Mouse (Mus musculus) layer of hippocampus, postnatal 25 days (tissue): ENCODE results near the gene Pspn. TPM values are rescaled to one million over a fixed set of nuclear protein-coding genes. Genes with fewer than 3 reads are reported as not detected.
A peak's percentile ranks its signal among the peaks of the same experiment; 100 is the strongest.

Experiments
- DNase-seq, 2 experiments: peaks; one replicate each; pipeline ENCODE4 v3.0.0; 2022; ENCODE audit warnings: mixed read lengths in 2 of 2, low spot score in 1 of 2; ENCODE audit errors: extremely low spot score in 1 of 2
- total RNA-seq, 2 experiments: library from RNA; stranded (reverse); gene quantifications; 2 replicates each; pipeline ENCODE4 v1.2.3; 2021

The Pspn gene
- total RNA-seq, 2 experiments from 2014 or later, result not detected

DNA sequence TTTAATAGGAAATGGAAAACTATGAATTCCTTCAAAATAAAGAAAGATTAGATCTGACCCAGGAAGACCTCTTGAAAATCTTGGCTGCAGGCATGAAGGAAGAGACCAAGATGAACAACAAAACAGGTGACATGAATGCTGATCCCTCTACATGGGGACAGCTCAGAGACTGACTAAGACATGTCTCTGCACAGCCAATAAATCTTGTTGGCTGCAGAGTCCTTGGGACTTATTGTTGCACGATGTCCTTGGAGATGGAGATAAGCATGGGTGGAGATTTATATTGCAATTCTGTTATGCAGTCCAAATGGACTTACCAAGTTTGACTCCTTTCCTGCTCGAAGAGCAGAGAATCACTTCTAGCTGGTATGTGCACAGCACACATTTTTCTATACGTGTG, 30.5 kb downstream of the Pspn start:
- DNase-seq, result no peak

DNA sequence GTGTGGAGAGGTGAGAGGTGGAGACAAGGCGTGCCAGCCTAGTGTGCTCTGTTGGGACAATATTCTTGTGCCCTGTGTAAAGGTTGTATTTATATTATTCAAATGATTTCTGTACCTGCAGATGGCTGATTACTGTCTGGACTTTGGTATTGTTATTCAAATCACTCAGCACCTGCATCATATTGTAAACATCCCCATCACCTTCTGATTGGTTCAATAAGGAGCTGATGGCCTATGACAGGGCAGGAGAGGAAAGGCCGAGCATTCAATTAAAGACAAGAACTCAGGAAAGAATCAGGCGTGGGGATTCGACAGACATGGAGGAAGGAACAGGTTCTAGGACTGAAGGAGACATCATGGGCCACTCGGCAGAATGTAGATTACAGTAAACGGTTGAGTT, 36.2 kb downstream of the Pspn start:
- no peak for DNase-seq

- no peak for DNase-seq
Observed at GRCm38 (mm10) chr17:56962642-56963405, 37.0 kb downstream of the Pspn start.

- DNase-seq, result no peak
Observed at GRCm38 (mm10) chr17:56961880-56962279, 37.9 kb downstream of the Pspn start.

DNA sequence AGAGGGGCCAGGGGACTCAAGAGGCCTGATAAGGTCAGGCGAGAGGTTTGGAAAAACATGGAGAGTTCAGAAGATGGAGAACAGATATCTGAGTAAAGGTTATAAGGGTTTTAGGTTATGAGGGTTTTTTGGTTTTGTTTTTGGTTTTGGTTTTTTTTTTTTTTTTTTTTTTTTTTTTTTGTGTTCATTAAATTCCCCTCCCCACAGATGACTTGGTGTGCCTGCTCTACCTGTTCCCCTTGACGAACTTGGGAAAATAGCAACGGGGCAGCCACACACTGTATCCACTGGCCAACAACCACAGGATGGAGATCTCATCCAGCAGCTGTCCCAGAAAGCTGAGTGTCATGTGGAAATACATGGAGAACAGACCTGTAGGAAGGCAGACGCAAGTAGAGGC, 41.2 kb downstream of the Pspn start:
- DNase-seq, result no peak

DNA sequence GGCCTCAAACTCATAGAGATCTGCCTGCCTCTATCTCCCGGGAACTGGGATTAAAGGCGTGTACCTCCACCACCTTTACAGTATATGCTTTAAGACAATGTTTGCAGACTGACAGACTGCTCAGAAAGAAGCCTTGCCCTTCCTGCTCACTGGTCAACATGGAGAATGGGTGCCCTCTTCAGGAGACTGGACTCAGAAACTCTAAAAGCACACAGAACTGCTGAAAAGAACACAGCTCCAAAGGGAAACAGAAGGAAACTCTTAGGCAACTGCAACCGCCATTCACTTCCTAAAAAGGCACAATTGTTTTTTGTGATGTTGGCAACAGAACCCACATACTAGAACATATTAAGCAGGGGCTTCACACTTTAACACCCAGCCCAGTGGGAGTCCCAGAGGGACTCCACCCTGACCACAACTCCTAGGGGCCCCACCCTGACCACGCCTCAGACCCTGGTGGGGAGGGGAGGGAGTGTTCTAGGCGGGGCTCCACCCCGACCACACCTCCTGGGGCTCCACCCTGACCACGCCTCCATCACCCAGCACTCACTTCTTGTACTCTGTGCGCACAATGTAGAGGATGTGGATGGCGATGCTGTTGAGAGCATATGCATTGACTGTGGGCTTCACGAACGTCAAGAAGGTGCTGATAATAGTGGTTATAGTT, 41.9 kb downstream of the Pspn start:
- no peak for DNase-seq

GRCm38 (mm10) chr17:56954871-56955270, 44.9 kb downstream of the Pspn start:
- DNase-seq, result no peak

GRCm38 (mm10) chr17:56952639-56953038, 47.2 kb downstream of the Pspn start:
- DNase-seq, result no peak

- DNase-seq, result peak in 1 of 2 experiments; percentile 60
Observed at GRCm38 (mm10) chr17:56950915-56951314, 48.9 kb downstream of the Pspn start.

Other genes starting within 250 kb of the Pspn start
- gene Nrtn, start 242.5 kb downstream of the Pspn start, total RNA-seq, result 1 to 10 TPM; 2.7 to 3.6 TPM
- 10 to 100 TPM; 61.1 to 73.0 TPM for gene Dus3l, start 235.3 kb downstream of the Pspn start, total RNA-seq
- 1 to 10 TPM in 1 of 2 experiments, under 1 TPM in 1; 0.89 to 1.6 TPM for gene Prr22, start 229.8 kb downstream of the Pspn start, total RNA-seq
- gene Rfx2, start 169.0 kb downstream of the Pspn start, total RNA-seq, result 1 to 10 TPM; 3.8 to 4.4 TPM
- gene Acsbg2, start 125.6 kb downstream of the Pspn start, total RNA-seq, result not detected
- gene 1700061G19Rik, start 124.5 kb downstream of the Pspn start, total RNA-seq, result under 1 TPM; 0.10 to 0.14 TPM
- 10 to 100 TPM; 66.7 to 79.9 TPM for gene Mllt1, start 64.6 kb downstream of the Pspn start, total RNA-seq
- gene Acer1, start 17.9 kb downstream of the Pspn start, total RNA-seq, result not detected
- 10 to 100 TPM; 57.8 to 68.3 TPM for gene Clpp, start 9.7 kb downstream of the Pspn start, total RNA-seq
- 10 to 100 TPM; 22.8 to 24.1 TPM for gene Alkbh7, start 2.7 kb downstream of the Pspn start, total RNA-seq
- gene Gtf2f1, start 11.3 kb upstream of the Pspn start, total RNA-seq, result 10 to 100 TPM; 59.7 to 60.1 TPM
- gene Gm17949, start 11.5 kb upstream of the Pspn start, total RNA-seq, result not detected
- 100 to 1,000 TPM; 113 to 117 TPM for gene Khsrp, start 31.5 kb upstream of the Pspn start, total RNA-seq
- under 1 TPM in 1 of 2 experiments, not detected in 1; 0.22 TPM for gene Slc25a41, start 41.6 kb upstream of the Pspn start, total RNA-seq
- gene Crb3, start 59.1 kb upstream of the Pspn start, total RNA-seq, result under 1 TPM in 1 of 2 experiments, not detected in 1; 0.99 TPM
- gene Slc25a23, start 59.8 kb upstream of the Pspn start, total RNA-seq, result 100 to 1,000 TPM; 351 to 373 TPM
- gene Dennd1c, start 78.5 kb upstream of the Pspn start, total RNA-seq, result 1 to 10 TPM in 1 of 2 experiments, under 1 TPM in 1; 0.47 to 2.0 TPM
- 100 to 1,000 TPM; 633 to 647 TPM for gene Tubb4a, start 87.8 kb upstream of the Pspn start, total RNA-seq
- gene Tnfsf9, start 105.3 kb upstream of the Pspn start, total RNA-seq, result under 1 TPM; 0.54 to 0.85 TPM
- under 1 TPM in 1 of 2 experiments, not detected in 1; 0.61 TPM for gene Cd70, start 149.8 kb upstream of the Pspn start, total RNA-seq
- gene Tnfsf14, start 194.2 kb upstream of the Pspn start, total RNA-seq, result not detected
- gene C3, start 228.1 kb upstream of the Pspn start, total RNA-seq, result 1 to 10 TPM in 1 of 2 experiments, under 1 TPM in 1; 0.98 to 1.3 TPM
- 10 to 100 TPM; 20.4 to 23.3 TPM for gene Gpr108, start 248.4 kb upstream of the Pspn start, total RNA-seq
- gene Trip10, start 249.4 kb upstream of the Pspn start, total RNA-seq, result 1 to 10 TPM; 5.9 to 7.4 TPM